Mouse (Mus musculus): ENCODE measurements around the gene Tifab.

Gene Tifab

DNA sequence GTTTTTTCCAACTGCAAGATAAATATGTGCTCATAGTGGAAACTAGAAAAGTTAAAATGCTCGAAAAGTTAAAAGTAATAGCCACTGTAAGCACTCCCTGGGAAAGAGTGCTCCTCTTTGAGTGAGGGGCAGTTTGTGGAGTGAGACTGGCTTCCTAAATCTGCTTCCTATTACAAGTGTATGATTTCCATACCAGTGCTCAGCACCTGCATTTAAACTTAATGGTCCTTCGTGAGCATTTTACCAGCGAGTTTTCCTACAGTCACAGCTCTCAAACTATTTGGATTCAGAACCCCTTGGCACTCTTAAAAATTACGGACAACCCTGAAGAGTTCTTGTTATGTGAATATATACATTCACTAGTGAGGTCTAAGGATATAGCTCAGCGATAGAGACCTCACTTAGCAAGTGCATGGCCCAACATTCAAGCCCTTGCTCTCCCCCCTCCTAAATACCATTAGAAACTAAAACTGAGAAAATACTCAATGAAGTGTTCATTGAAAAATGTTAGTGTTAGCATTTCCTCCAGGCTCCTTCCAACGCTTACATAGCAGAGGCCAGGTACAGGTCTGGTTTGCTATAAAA is 39.4 kb downstream of the Tifab start:
- no peak for DNase-seq (ENCODE audit: low spot score in 2 of 2)

DNA sequence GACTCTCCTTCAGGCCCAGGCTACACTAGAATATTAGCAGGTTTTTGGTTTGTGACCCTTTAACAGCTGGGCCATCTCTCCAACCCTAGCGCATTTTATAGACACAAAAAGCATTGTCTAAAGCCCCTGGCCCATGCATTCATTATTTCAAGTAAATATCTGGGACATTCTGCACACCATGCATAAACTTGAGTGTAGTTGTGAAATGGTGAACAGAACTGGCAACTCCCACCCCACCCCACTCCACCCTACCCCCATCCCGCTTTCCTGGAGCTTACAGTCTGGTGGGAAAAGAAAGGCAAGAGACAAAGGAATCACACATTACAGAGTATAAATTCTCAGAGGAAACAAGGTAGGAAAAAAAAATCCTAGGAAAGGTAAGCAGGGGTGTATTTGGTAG is 42.5 kb downstream of the Tifab start, which contains the start of gene H2afy:
H2afy (minus strand) TSS at position 162 of the 400 bp plus-strand sequence.
- no peak for DNase-seq (ENCODE audit: low spot score in 2 of 2)

DNA sequence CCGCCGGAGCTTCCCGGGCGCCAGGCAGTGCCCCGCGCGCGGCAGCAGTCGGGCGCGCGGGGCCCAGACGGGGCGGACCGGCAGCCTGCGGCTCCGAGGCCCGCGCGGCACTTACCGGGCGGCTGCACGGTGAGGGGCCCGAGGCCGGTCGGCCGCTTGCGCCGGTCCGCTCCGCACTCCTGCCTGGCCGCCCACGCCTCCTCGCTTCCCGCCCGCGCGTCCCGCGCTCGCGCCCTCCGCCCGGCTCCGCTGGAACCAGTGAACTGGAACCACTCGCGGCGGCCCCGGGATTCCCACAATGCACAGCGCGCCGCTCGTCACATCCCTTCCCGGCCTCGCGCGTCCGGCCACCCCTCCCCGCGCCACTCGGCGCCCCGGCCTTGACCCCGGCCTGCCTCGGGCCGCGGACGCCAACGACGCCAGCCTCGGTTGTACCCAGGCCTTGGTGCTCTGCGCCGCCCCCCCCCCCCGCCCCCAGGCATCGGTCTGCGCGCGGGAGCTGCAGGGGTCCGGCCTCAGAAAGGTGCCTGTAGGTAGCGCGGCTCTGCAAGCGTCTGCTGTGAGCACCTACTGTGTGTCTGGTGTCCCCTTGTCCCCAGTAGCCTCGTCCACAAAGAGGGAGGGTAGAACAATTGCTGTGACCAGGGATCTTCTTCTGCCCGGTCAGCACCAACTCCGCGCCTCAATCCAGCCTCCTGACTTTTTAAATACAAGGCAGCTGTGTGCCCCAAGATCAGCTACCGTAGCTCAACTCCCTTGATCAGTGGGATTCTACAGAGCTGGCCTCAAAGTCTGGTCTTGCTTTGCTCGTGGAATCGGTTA is 43.2 kb downstream of the Tifab start:
- peak; percentile 83 to 88 for DNase-seq (ENCODE audit: low spot score in 2 of 2)

DNA sequence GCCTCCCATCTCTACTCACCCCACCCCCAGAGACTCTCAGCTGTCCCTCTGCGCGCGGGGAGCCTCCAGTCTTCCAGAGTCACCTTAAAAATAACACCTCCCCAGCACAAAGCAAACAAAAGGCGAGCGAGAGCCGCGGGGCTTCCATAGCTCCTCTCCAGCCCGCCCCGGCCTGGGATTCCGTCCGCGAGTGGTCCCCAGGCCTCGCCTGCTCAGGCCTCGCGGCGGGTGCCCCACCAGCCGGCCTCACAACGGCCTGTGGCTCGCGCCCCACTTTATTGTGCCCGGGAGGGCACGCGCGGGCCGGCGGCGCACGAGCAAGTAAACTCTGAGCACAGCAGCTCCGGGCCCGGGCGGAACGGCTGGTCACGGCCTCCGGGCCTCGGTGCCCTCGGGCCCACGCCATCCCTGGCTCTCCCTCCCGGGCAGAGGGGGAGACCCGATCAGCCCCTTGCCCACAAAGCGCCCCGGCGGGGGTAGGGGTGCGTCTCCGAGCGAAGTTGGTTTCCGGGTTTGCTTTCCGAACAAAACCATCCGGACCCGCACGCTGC is 44.0 kb downstream of the Tifab start:
- peak; percentile 61 to 71 for DNase-seq (ENCODE audit: low spot score in 2 of 2)

DNA sequence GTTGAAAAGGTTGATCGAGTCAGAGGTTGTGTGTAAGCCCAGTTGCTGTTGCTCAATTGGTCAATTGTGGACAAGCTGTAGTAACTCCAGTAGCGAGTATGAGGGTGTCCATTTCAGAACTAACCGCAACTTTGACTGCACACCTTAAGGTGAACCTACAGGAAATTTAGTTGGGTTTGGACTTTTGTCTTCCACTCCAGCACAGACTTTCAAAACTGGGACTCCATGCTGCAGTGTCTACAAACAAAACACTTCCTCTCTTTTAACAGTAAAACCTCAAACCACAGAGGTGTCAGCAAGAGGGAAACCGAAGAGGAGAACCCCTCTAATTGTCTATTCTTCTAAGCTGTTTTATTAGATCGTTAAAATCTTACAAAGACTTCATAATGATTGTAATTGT is 44.7 kb downstream of the Tifab start:
- no peak for DNase-seq (ENCODE audit: low spot score in 2 of 2)

DNA sequence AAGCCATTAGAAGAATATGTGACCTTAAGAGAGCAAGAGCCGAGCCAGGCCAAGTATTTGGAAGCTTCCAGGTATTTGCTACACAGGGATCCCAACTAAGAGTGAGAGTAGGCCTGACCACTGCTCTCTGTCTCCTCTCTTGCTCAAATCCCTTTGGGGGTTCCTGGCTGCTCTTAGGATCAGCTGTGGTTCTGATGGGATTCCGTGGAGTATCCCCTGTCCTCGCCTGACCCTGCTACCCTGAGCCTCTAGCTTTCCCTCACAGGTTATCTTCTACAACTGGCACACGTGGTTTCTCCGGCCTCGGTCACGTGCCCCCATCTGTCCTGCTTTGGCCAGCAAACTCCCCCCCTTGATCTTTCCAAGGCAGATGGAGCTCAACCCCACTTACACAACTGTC is 45.7 kb downstream of the Tifab start:
- DNase-seq (ENCODE audit: low spot score in 2 of 2): no peak

DNA sequence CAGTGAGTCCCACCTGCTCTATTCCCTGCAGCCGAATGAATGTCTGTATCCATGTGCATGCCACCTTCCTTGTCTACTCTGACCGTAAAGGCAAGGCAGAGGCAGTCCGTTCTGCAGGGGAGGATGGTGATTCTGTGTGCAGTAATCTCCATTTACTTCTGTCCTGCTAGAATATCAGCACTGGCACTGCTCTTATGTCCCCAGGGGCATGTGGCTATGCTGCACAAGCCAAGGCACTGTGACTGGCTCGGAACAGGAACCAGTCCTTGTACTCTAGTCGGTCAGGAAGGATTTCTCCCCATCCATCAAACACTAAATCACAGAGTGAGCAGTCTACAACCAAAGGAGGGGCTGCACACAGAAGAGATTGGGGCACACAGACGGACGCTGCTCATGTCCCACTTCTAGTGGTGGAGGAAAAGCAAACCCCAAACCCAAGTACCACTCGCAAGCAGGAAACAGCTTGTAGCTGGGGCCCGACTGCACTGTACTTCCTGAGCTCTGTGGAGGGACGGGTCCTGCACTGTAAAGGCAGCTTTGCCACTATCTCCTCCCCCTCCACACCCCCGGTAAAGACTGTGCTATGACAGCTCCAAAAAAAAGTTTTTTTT is 46.3 kb downstream of the Tifab start:
- DNase-seq (ENCODE audit: low spot score in 2 of 2): peak in 1 of 2 experiments; percentile 42

DNA sequence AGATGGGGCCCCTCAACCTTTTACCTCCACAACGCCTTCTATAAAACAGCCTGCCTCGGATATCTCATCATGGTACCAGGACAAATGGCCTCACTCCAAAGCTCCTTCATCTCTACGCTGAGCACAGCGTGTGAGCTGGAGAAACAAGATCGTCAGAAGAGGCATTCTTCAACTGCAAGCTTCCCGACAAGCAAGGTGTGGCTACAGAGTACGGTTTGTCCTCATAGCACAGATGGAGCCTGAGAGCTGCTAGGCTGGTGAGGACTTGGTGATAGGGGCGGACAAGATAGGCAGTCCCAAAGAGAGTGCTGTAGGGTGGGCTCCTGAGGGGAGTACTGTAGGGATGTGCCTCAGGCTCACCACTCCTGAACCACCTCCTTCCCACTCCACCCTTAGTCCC is 48.1 kb downstream of the Tifab start:
- no peak for DNase-seq (ENCODE audit: low spot score in 2 of 2)

DNA sequence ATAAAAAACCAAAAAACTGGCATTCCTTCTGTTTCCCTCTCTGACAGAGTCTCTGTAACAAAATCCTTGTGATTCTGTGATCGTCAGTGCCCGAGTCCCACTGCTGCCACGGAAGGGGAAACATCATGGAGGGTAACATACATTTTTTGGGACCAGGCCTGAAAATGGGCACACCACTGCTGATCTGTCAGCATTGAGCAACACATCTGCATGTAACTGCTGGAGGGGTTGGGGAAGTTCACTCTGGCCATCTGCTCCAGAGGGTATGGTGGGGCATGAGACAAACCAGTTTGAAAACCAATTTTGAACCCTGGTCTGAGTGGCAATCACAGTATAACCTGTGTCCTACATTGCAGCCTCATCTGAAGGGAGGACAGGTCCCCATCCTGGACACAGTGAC is 49.1 kb downstream of the Tifab start:
- no peak for DNase-seq (ENCODE audit: low spot score in 2 of 2)

DNA sequence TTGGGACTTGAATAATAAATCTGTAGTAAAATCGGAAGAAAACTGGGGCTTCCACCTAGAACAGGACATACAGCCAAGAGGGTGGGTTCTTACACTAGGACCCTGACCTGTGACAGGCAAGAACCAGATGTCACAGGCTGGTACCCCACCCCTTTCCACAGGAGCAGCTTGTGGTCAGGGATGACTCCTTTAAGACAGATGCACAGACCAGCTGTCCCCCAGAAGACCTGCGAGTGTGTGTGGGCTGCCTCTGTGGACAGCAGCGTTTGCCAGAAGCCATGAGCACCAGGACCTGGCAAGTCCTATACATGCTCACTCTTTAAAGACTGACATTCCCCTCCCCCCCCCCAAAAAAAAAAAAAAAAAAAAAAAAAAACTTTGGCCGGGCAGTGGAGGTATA is 49.7 kb downstream of the Tifab start:
- no peak for DNase-seq (ENCODE audit: low spot score in 2 of 2)

DNA sequence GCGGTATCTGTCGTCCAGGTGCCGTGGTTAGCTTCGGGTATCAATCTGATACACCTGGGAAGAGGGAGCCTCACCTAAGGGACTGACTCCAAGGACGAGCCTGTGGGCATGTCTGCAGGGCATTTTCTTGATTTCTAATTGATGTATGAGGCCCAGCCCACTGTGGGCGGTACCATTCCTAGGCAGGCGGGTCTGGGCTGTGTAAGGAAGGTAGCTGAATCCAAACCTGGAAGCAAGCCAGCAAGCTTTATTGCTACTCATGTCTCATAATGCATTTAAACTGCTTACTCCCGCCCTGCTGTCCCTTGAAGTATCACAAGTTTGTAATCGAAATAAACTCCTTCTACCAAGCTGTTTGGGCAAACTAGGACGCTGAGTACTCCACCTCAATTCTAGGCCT is 53.1 kb downstream of the Tifab start:
- no peak for DNase-seq (ENCODE audit: low spot score in 2 of 2)
